Mouse (Mus musculus) cerebellum, adult 11-12 months (tissue): ENCODE measurements around the gene AL731706.1.
"Not testable (repeated sequence)": the region's sequence is repeated elsewhere in the genome, so short reads cannot be mapped to it uniquely, and the experiment has no call there.

ENCODE experiments used
- DNase-seq: peaks from one replicate; pipeline ENCODE4 v3.0.0; 2022

The AL731706.1 gene

DNA sequence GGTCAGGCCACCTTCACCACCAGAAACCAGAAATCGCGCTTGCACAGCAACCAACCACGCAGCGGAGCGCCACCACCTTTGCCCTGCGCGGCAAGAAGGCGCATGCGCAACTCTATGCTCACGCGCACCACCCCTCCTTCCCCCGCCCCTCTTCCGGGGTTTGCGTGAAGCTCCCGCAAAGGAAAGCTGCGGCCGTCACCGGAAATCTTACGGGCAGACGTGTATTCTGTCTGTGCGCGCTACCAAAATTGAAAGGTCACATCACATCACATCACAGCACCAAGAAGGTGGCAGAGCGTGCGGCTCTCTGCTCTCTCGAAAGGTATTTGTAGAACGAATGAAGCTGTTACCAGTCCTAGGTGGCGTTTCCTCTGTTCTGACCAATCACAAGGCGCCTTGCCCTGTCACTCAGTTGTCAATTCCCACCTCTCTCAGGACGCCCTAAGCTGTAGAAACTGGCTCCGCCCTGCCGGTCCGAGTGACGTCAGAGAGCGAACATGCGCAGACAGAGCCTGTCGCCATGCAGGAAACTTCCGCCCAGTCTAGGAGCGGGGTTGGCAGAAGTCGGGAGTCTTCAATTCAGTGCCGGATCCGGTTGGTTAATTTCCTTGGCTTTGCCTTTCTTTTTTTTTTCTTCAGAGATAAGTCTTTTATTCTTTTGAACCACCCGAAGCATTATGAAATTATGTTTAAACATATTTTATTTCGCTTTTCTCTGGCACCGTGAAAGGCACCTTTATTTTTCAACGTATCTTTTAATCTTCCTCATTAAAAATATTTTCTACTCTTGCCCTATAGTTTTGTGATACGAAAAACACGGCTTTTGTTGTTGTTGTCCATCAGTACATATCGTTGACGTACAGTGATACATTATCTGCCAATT, at the start of gene AL731706.1, which contains the start of the genes Slx4ip and Mkks:
Gene AL731706.1, minus strand, starts transcription at position 322 of the 883 bp plus-strand sequence.
Gene Slx4ip, plus strand, starts transcription at position 151 of the 883 bp plus-strand sequence.
Gene Mkks, minus strand, starts transcription at position 322 of the 883 bp plus-strand sequence.
- DNase-seq = peak; percentile 100

- no peak for DNase-seq
These were observed 47.1 kb upstream of the AL731706.1 start for GRCm38 (mm10) chr2:136938249-136938648.

GRCm38 (mm10) chr2:136936391-136937288, 45.5 kb upstream of the AL731706.1 start:
- no peak for DNase-seq

- DNase-seq = no peak
These were observed 29.8 kb upstream of the AL731706.1 start for GRCm38 (mm10) chr2:136921003-136921408.

- DNase-seq = no peak
These were observed 29.2 kb upstream of the AL731706.1 start for GRCm38 (mm10) chr2:136920257-136920993.

GRCm38 (mm10) chr2:136919433-136919832, 28.2 kb upstream of the AL731706.1 start:
- DNase-seq = no peak

GRCm38 (mm10) chr2:136914334-136914902, 23.2 kb upstream of the AL731706.1 start:
- DNase-seq = no peak

DNA sequence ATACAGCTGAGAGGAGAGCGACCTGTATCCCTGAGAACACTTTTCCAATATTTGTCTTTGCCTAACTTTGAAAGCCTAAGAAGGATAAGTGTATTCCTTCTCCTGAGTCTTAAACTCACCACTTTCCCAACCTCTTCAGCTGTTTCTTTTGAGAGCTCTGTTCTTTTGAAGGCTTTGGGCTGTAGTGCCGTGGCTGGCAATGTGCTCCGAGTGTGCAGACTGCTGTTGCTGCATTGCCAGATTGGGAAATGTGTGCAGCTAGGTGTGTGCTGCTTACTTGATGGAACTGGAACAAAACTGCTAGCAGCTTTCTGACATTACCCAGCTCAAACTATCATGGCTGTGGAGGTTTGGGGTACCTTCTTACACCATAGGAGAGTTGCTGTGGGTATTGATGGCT, 21.8 kb upstream of the AL731706.1 start:
- DNase-seq = no peak

- no peak for DNase-seq
These were observed 20.8 kb upstream of the AL731706.1 start for GRCm38 (mm10) chr2:136911958-136912411.

GRCm38 (mm10) chr2:136909298-136909697, 18.1 kb upstream of the AL731706.1 start:
- no peak for DNase-seq

- DNase-seq = no peak
These were observed 17.4 kb upstream of the AL731706.1 start for GRCm38 (mm10) chr2:136908596-136908995.

DNA sequence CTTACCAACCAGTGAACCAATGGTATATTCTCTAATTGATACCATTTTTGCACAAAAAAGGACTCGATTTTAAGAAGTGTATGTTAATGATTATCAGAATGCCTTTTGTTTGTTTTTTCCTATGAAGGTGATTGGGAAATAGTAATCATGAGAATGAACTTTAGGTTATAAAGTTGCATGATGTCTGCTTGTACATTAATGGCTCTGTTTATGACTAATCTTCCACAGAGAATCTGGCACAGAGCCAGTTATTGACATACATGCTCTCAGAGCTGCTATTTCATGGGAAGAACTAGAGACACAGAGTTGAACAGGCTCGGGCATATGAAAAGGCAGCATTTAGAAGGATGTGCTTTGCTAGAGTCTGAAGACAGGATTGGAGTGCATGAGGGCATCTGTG, 4.9 kb upstream of the AL731706.1 start:
- DNase-seq = no peak

GRCm38 (mm10) chr2:136894494-136894893, 3.3 kb upstream of the AL731706.1 start:
- no peak for DNase-seq

GRCm38 (mm10) chr2:136891951-136892371, 772 bp upstream of the AL731706.1 start:
- peak; percentile 99 for DNase-seq

DNA sequence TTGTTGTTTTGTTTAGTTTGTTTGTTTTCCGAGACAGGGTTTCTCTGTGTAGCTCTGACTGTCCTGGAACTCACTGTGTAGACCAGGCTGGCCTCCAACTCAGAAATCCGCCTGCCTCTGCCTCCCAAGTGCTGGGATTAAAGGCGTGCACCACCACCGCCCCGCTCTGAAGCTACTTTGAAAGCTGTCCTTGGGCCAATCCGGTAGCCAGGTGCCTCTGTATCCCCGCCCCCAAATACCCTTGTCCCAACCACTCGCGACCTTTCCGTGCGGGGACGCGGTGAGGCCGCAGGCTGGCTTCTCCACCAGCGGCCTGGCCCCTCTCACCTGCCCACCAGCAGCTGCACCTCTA, 497 bp downstream of the AL731706.1 start:
- DNase-seq = not testable (repeated sequence)

DNA sequence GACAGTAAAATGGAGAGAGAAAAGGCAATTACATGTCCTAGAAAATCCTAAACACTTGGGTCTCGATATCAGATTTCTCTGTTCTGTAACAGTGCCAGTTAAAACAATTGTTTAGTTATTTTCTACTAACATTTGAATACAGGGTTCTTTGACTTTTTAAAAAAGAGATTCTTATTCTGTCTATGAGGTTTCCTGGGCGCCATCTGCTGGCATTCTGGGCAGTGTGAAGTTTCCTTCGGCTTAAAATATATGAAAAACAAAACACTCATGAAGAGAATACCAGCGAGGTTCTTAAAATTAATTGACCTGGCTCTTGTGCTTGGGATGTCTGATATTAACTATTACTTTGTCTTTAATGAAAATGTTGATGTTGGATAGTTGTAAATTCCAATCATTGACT, 4.3 kb downstream of the AL731706.1 start:
- no peak for DNase-seq

DNA sequence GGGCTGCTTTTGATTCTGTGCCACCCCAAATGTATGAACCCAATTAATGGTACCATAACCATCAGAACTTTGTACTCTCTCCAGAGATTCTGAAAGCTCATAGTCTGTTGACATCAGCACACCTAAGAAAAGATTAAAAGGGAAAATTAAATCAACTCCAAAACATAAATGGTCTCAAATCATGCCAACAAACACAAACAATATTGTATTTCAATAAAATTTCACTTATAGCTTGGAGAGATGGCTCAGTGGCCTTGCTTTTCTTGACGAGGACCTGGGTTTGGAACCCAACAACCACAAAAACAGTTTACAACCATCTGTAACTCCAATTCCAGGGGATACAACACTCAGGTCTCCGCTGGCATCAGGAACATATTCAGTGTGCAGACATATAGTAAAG, 5.6 kb downstream of the AL731706.1 start, which contains the start of gene AL731706.2:
Gene AL731706.2, minus strand, starts transcription at position 101 of the 400 bp plus-strand sequence.
- DNase-seq = no peak

DNA sequence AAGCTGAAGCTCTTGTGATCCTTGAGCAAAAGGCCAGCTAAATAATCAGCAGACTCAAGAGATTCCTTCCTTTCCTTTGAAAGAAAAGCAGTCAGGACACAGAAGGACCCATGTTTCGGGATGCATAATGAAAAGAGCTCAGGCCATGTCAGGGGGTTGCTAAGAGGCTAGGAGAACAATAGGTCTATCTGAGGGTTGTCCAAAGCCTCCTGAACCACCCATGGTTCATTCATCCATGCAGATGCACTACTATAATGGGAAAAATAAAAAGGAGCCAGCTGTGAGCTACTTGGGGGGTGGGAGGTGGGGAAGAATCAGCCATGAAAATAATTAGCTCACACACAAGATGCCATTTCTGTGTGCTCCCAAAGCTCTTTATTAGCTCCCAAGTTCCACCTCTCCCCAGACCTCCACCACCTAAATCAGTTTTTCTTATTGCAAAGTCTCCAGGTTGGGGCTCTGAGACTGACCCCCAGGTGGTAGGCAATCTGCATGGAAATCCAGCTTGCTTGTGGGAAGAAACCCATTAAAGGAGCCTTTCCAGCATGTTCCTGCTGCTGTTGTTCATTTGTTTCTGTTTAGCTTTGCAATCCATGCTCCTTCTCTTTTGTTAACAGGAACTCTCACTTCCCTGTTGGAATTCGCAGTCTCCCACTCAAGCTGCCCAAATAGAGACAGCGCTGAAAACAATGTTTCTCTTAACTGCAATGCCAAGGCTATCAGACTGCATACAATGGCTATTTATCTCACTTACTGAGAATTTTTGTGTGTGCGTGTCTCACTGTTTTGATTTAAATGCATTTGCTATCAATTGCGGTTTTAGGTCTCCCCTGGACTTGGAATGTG, 36.4 kb downstream of the AL731706.1 start:
- DNase-seq = no peak

- no peak for DNase-seq
These were observed 40.8 kb downstream of the AL731706.1 start for GRCm38 (mm10) chr2:136850366-136850765.

DNA sequence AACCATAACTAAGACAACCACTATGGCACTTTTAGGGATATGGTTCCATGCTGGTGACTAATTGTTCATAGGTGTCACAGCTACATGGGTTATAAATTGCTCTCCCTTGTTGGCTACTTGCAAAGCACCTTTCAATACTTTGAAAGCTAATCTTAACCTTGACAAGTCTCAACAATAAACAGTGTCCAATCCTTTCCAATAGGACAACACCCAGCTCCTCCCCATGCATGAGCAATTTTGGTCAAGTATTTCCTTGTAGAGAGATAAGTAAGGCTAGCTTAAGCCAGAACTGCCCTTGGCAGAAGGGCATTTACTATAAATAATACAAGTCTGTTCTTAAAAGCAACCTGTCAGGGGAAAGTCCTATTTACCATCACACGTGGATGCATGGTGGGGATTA, 53.2 kb downstream of the AL731706.1 start:
- DNase-seq = no peak

DNA sequence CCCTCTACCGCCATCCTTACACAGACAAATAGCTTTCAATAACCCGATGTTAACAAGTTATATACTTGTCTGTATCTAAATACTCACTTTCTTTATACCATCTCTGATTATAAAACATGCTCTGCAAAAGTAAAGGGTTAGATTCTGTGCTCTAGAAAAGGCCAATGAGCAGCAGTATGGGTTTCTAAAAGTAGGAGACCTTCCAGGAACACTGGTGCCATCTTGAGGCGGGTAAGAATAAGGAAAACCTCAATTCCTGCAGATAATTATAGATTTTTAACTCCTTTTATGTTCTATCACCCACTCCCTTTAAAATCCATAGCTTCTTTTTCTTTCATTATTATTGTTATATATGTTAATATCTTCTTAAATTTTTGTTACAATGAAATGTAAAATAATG, 55.3 kb downstream of the AL731706.1 start:
- no peak for DNase-seq
